Mouse (Mus musculus): Measurements from ENCODE around the gene Scube1. TPM values are rescaled to one million over a fixed set of nuclear protein-coding genes. Genes with fewer than 3 reads are reported as not detected.

Scube1 gene
- polyA plus RNA-seq, 1 experiment from 2014 or later: 18.1 TPM

GRCm38 (mm10) chr15:83680300-83680699 is 44.5 kb downstream of the Scube1 start:
- Histone ChIP-seq H3K27me3 (peaks cover 24% of the 10 kb centered on the region), H3K36me3 (no peaks in the 10 kb centered on the region), H3K4me1 (replicated peaks) (peaks cover 33% of the 10 kb centered on the region), H3K27ac (replicated peaks) (no peak overlapping the region), H3K4me2 (no peak overlapping the region), H3K9me3 (no peaks in the 10 kb centered on the region), H3K4me3 (no peak overlapping the region), H3K9ac (no peak overlapping the region)
- ATAC-seq (ENCODE audit: low read depth): no peak
- 86% methylated on average over 7 of the region's 7 CpGs for WGBS

GRCm38 (mm10) chr15:83679729-83680128 is 45.1 kb downstream of the Scube1 start:
- H3K9me3 ChIP-seq: no peaks in the 10 kb centered on the region
- H3K4me2 ChIP-seq: no peak overlapping the region

GRCm38 (mm10) chr15:83678606-83679005 is 46.2 kb downstream of the Scube1 start:
- Histone ChIP-seq H3K9ac (0 out of 2 replicates have a peak overlapping the region, but pooled peaks have one; percentile 31), H3K4me3 (no peak overlapping the region), H3K27ac (replicated peaks) (0 out of 2 replicates have a peak overlapping the region, but pooled peaks have one; percentile 42), H3K9me3 (no peaks in the 10 kb centered on the region), H3K4me1 (replicated peaks) (peaks cover 33% of the 10 kb centered on the region), H3K4me2 (peak overlapping the region; percentile 2; the same call in 1 of the 2 replicates), H3K27me3 (peaks cover 24% of the 10 kb centered on the region), H3K36me3 (no peaks in the 10 kb centered on the region)
- peak; percentile 55 for ATAC-seq (ENCODE audit: low read depth)
- under 1% methylated on average over 11 of the region's 11 CpGs for WGBS

More at GRCm38 (mm10) chr15:83679729-83680128, 45.1 kb downstream of the Scube1 start:
- 86% methylated on average over 5 of the region's 5 CpGs for WGBS
- Histone ChIP-seq H3K36me3 (no peaks in the 10 kb centered on the region), H3K4me3 (no peak overlapping the region), H3K4me1 (replicated peaks) (peaks cover 33% of the 10 kb centered on the region), H3K9ac (no peak overlapping the region), H3K27me3 (peaks cover 24% of the 10 kb centered on the region), H3K27ac (replicated peaks) (no peak overlapping the region)
- no peak for ATAC-seq (ENCODE audit: low read depth)

DNA sequence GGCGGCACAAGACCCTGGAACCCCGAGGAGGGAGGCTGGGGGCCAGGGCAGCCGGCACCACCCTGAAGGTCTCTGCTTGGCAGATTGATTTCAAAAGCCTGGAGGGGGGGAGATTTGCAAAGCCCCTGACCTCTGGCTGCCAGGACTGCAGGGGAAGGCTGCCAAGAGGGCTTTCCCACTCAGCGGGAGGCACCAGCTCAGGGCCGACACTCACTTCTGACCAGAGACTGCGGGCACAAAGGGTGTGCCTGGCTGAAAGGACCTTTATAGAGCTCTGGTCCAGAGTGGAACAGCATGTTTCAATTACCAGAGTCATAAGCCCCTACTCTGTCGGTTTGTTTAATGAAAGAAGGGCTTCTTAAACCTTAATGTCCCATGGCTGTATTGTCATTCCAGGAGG is 46.7 kb downstream of the Scube1 start:
- Histone ChIP-seq H3K27ac (replicated peaks) (no peak overlapping the region), H3K9me3 (no peaks in the 10 kb centered on the region), H3K27me3 (peaks cover 24% of the 10 kb centered on the region), H3K36me3 (0 out of 2 replicates have a peak, but pooled peaks cover 1% of the 10 kb centered on the region), H3K4me1 (replicated peaks) (peaks cover 28% of the 10 kb centered on the region), H3K4me2 (peak overlapping the region; percentile 22; the same call in 1 of the 2 replicates), H3K9ac (no peak overlapping the region), H3K4me3 (no peak overlapping the region)
- WGBS: 6% methylated on average over 7 of the region's 7 CpGs
- peak; percentile 24; the same call in 1 of the 2 replicates for ATAC-seq (ENCODE audit: low read depth)

DNA sequence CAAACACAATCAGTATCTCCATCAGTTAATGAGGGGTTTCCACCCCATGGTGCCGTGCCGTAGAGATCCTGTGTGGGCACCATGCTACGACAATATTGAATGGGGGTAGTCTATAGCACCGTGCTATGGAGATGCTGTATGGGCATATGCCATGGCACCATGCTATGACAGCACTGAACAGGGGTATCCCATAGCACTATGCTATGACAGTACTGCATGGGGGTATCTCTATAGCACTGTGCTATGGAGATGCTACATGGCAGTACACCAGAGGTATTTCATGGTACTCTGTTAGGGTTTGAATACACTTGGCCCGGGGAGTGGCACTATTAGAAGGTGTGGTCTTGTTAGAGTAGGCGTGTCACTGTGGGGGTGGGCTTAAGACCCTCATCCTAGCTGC is 47.7 kb downstream of the Scube1 start:
- no peak overlapping the region for H3K4me3 ChIP-seq
- WGBS: 92% methylated on average over 6 of the region's 6 CpGs
- H3K27me3 ChIP-seq: peaks cover 24% of the 10 kb centered on the region
- peaks cover 28% of the 10 kb centered on the region for H3K4me1 ChIP-seq (replicated peaks)
- H3K4me2 ChIP-seq: no peak overlapping the region
- 0 out of 2 replicates have a peak, but pooled peaks cover 3% of the 10 kb centered on the region for H3K36me3 ChIP-seq
- ATAC-seq (ENCODE audit: low read depth): no peak
- no peak overlapping the region for H3K27ac ChIP-seq (replicated peaks)
- H3K9me3 ChIP-seq: no peaks in the 10 kb centered on the region
- H3K9ac ChIP-seq: no peak overlapping the region

GRCm38 (mm10) chr15:83676286-83676685 is 48.5 kb downstream of the Scube1 start:
- Histone ChIP-seq H3K27me3 (peaks cover 16% of the 10 kb centered on the region), H3K9ac (no peak overlapping the region), H3K4me1 (replicated peaks) (peaks cover 28% of the 10 kb centered on the region), H3K4me2 (no peak overlapping the region), H3K9me3 (no peaks in the 10 kb centered on the region), H3K27ac (replicated peaks) (no peak overlapping the region), H3K4me3 (no peak overlapping the region), H3K36me3 (0 out of 2 replicates have a peak, but pooled peaks cover 3% of the 10 kb centered on the region)
- 88% methylated on average over 3 of the region's 3 CpGs for WGBS
- ATAC-seq (ENCODE audit: low read depth): no peak

DNA sequence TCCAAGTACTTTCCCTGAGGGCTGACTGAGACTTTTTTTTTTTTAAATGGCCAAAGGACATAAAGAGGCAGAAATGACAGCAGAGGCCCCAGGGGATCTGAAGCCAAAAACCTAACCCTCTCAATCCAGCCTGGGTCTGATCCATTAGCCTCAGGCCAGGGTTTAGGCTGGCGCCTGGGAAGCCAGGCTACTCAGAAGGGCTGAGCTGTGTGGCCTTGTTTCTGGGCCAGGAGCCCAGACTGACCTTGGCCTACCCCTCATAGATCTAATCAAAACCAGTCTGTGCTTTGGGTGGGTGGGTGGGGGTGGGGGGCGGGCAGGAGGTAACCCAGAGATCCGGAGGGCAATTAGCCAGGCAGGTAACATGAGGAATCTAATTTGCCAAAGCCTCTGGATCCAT is 51.2 kb downstream of the Scube1 start:
- 71% methylated on average over 3 of the region's 3 CpGs for WGBS
- H3K4me2 ChIP-seq: no peak overlapping the region
- peaks cover 13% of the 10 kb centered on the region for H3K4me1 ChIP-seq (replicated peaks)
- peaks cover 10% of the 10 kb centered on the region for H3K27me3 ChIP-seq
- no peak for ATAC-seq (ENCODE audit: low read depth)
- H3K27ac ChIP-seq (replicated peaks): no peak overlapping the region
- H3K9me3 ChIP-seq: no peaks in the 10 kb centered on the region
- H3K36me3 ChIP-seq: 0 out of 2 replicates have a peak, but pooled peaks cover 3% of the 10 kb centered on the region
- no peak overlapping the region for H3K9ac ChIP-seq
- H3K4me3 ChIP-seq: no peak overlapping the region

DNA sequence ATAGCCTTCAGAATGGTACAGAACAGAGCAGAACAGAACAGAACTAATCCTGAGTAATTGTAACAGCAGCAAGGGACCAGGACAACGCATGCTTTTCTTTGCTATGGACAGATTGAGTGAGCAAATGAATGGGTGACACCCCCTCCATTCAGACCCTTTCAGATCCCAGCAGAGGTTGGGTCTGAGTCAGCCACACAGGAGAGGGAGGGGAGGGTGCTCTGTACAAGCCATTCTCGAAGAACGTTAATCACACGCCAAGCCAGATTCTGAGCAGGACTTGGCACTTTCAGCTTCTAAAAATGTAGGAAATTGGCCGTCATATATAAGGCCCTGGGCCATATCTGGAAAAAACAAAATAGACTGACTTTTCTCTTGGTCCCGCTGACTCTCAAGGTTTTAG is 57.3 kb downstream of the Scube1 start:
- no peaks in the 10 kb centered on the region for H3K9me3 ChIP-seq
- peaks cover 13% of the 10 kb centered on the region for H3K27me3 ChIP-seq
- no peak for ATAC-seq (ENCODE audit: low read depth)
- H3K36me3 ChIP-seq: no peaks in the 10 kb centered on the region
- no peak overlapping the region for H3K4me3 ChIP-seq
- no peak overlapping the region for H3K9ac ChIP-seq
- H3K27ac ChIP-seq (replicated peaks): no peak overlapping the region
- H3K4me1 ChIP-seq (replicated peaks): peaks cover 36% of the 10 kb centered on the region
- no peak overlapping the region for H3K4me2 ChIP-seq
- 31% methylated on average over 6 of the region's 6 CpGs for WGBS

- Histone ChIP-seq H3K9ac (no peak overlapping the region), H3K27me3 (peaks cover 13% of the 10 kb centered on the region), H3K27ac (replicated peaks) (no peak overlapping the region), H3K36me3 (no peaks in the 10 kb centered on the region), H3K9me3 (no peaks in the 10 kb centered on the region), H3K4me3 (no peak overlapping the region), H3K4me1 (replicated peaks) (peaks cover 36% of the 10 kb centered on the region), H3K4me2 (no peak overlapping the region)
- 26% methylated on average over 10 of the region's 10 CpGs for WGBS
- peak; percentile 52 for ATAC-seq (ENCODE audit: low read depth)
Observed at GRCm38 (mm10) chr15:83666418-83666817, 58.4 kb downstream of the Scube1 start.

GRCm38 (mm10) chr15:83665993-83666392 is 58.8 kb downstream of the Scube1 start:
- Histone ChIP-seq H3K9ac (no peak overlapping the region), H3K36me3 (no peaks in the 10 kb centered on the region), H3K4me2 (no peak overlapping the region), H3K4me3 (no peak overlapping the region), H3K9me3 (no peaks in the 10 kb centered on the region), H3K27ac (replicated peaks) (no peak overlapping the region), H3K27me3 (peaks cover 13% of the 10 kb centered on the region), H3K4me1 (replicated peaks) (peaks cover 36% of the 10 kb centered on the region)
- ATAC-seq (ENCODE audit: low read depth): peak; percentile 62; the same call in 1 of the 2 replicates
- WGBS: 69% methylated on average over 6 of the region's 6 CpGs

DNA sequence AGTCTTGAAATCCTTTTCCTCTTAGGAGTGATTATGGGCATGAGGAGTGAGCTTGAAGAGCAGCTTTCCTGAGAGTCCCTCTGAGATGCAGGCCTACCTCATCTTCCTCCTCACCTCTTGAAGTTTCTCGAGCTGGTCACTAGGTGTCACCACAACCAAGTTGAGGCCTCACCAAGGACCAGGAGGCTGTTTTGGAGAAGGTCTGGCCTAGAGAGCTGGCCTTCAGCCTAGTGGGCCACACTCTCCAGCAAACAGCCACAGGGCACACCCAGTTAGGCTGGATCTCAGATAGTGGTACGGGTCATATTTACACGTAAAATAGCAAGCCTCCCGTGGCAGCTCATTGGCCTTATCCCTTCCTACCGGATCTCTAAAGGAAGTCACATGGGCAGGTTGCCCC is 60.1 kb downstream of the Scube1 start:
- ATAC-seq (ENCODE audit: low read depth): no peak
- no peak overlapping the region for H3K4me3 ChIP-seq
- H3K9me3 ChIP-seq: no peaks in the 10 kb centered on the region
- peaks cover 36% of the 10 kb centered on the region for H3K4me1 ChIP-seq (replicated peaks)
- no peak overlapping the region for H3K9ac ChIP-seq
- peaks cover 10% of the 10 kb centered on the region for H3K27me3 ChIP-seq
- H3K27ac ChIP-seq (replicated peaks): no peak overlapping the region
- H3K36me3 ChIP-seq: no peaks in the 10 kb centered on the region
- WGBS: 55% methylated on average over 5 of the region's 5 CpGs
- no peak overlapping the region for H3K4me2 ChIP-seq

GRCm38 (mm10) chr15:83663066-83663465 is 61.8 kb downstream of the Scube1 start:
- Histone ChIP-seq H3K4me3 (no peak overlapping the region), H3K27ac (replicated peaks) (no peak overlapping the region), H3K9ac (no peak overlapping the region), H3K9me3 (no peaks in the 10 kb centered on the region), H3K4me2 (no peak overlapping the region), H3K27me3 (no peaks in the 10 kb centered on the region), H3K36me3 (no peaks in the 10 kb centered on the region), H3K4me1 (replicated peaks) (peaks cover 36% of the 10 kb centered on the region)
- no peak for ATAC-seq (ENCODE audit: low read depth)
- 45% methylated on average over 4 of the region's 4 CpGs for WGBS

DNA sequence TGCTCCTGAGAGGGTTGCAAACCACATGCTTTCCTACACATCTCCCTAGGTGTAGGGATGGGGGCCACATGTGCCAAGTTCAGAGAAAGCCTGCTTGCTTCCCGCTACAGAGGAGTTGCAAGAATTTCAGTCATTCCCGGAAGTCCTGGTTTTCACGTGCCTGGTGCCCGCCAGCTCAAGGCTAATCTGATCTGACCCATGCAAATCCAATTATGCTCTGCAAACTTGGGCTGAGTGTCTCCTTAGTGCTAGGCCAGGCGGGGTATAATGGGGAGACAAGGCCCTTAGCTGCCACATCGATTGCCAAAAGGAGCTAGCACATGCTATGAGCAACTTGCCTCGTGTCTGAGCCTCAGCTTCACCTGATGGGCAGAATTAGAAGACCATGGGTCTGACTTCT is 62.7 kb downstream of the Scube1 start:
- Histone ChIP-seq H3K9ac (no peak overlapping the region), H3K4me3 (no peak overlapping the region), H3K4me1 (replicated peaks) (peaks cover 30% of the 10 kb centered on the region), H3K9me3 (no peaks in the 10 kb centered on the region), H3K36me3 (no peaks in the 10 kb centered on the region), H3K27ac (replicated peaks) (no peak overlapping the region), H3K4me2 (no peak overlapping the region), H3K27me3 (no peaks in the 10 kb centered on the region)
- WGBS: 76% methylated on average over 7 of the region's 7 CpGs
- no peak for ATAC-seq (ENCODE audit: low read depth)
